Mouse (Mus musculus) kidney, postnatal 14 days (tissue): ENCODE data around the gene Dgki.

Experiments
- DNase-seq: peaks from one replicate; pipeline ENCODE4 v3.0.0; 2022; ENCODE audit warnings: mixed read lengths

Dgki gene

GRCm38 (mm10) chr6:36998942-36999341 is 301.0 kb downstream of the Dgki start:
- peak; percentile 9 for DNase-seq

GRCm38 (mm10) chr6:36994329-36994728 is 305.7 kb downstream of the Dgki start:
- DNase-seq: no peak

- DNase-seq: no peak
Observed at GRCm38 (mm10) chr6:36990186-36990585, 309.8 kb downstream of the Dgki start.

- DNase-seq: no peak
Observed at GRCm38 (mm10) chr6:36988800-36989199, 311.2 kb downstream of the Dgki start.

- peak; percentile 62 for DNase-seq
Observed at GRCm38 (mm10) chr6:36981646-36982045, 318.3 kb downstream of the Dgki start.

GRCm38 (mm10) chr6:36980475-36980874 is 319.5 kb downstream of the Dgki start:
- DNase-seq: no peak

- DNase-seq: no peak
Observed at GRCm38 (mm10) chr6:36978176-36978575, 321.8 kb downstream of the Dgki start.

GRCm38 (mm10) chr6:36973096-36973495 is 326.9 kb downstream of the Dgki start:
- DNase-seq: peak; percentile 14

GRCm38 (mm10) chr6:36972494-36972893 is 327.5 kb downstream of the Dgki start:
- peak; percentile 9 for DNase-seq

GRCm38 (mm10) chr6:36969249-36969885 is 330.6 kb downstream of the Dgki start:
- DNase-seq: no peak

- DNase-seq: peak; percentile 6
Observed at GRCm38 (mm10) chr6:36960658-36961057, 339.3 kb downstream of the Dgki start.

- DNase-seq: no peak
Observed at GRCm38 (mm10) chr6:36955293-36955692, 344.7 kb downstream of the Dgki start.

GRCm38 (mm10) chr6:36950648-36951047 is 349.3 kb downstream of the Dgki start:
- DNase-seq: no peak

GRCm38 (mm10) chr6:36947861-36948260 is 352.1 kb downstream of the Dgki start:
- DNase-seq: no peak

GRCm38 (mm10) chr6:36937527-36937926 is 362.5 kb downstream of the Dgki start:
- peak; percentile 3 for DNase-seq

- no peak for DNase-seq
Observed at GRCm38 (mm10) chr6:36936816-36937215, 363.2 kb downstream of the Dgki start.

GRCm38 (mm10) chr6:36931473-36931872 is 368.5 kb downstream of the Dgki start:
- DNase-seq: no peak

- DNase-seq: no peak
Observed at GRCm38 (mm10) chr6:36929781-36930180, 370.2 kb downstream of the Dgki start.

- no peak for DNase-seq
Observed at GRCm38 (mm10) chr6:36926455-36926854, 373.5 kb downstream of the Dgki start.

- no peak for DNase-seq
Observed at GRCm38 (mm10) chr6:36922006-36922405, 378.0 kb downstream of the Dgki start.

- DNase-seq: no peak
Observed at GRCm38 (mm10) chr6:36911586-36911985, 388.4 kb downstream of the Dgki start.

- no peak for DNase-seq
Observed at GRCm38 (mm10) chr6:36907191-36907590, 392.8 kb downstream of the Dgki start.

GRCm38 (mm10) chr6:36905965-36906364 is 394.0 kb downstream of the Dgki start:
- DNase-seq: no peak

- no peak for DNase-seq
Observed at GRCm38 (mm10) chr6:36904911-36905310, 395.1 kb downstream of the Dgki start.

- peak; percentile 59 for DNase-seq
Observed at GRCm38 (mm10) chr6:36903821-36904220, 396.2 kb downstream of the Dgki start.
